Mouse (Mus musculus): ENCODE results near the gene Dnajc11. TPM values are rescaled to one million over a fixed set of nuclear protein-coding genes. Genes with fewer than 3 reads are reported as not detected.

Dnajc11 gene
- polyA plus RNA-seq, 1 experiment from 2014 or later = 121 TPM

GRCm38 (mm10) chr4:152026751-152027508, 93.4 kb downstream of the Dnajc11 start:
- Histone ChIP-seq H3K27ac (peak overlapping the region; percentile 92), H3K9me3 (replicated peaks) (no peaks in the 10 kb centered on the region), H3K4me3 (peak overlapping the region; percentile 94), H3K27me3 (ENCODE audit: low read depth, poor library complexity, severe bottlenecking) (peaks cover 5% of the 10 kb centered on the region; the same call in 1 of the 2 replicates), H3K4me1 (peaks cover 53% of the 10 kb centered on the region), H3K36me3 (peaks cover 45% of the 10 kb centered on the region)
- WGBS = 4% methylated on average over 41 of the region's 41 CpGs
- no peak for DNase-seq (ENCODE audit: low spot score)

- H3K27ac ChIP-seq = peak within 1 kb of the TSS; percentile 92
- DNase-seq (ENCODE audit: low spot score) = peak; percentile 93
- H3K4me1 ChIP-seq = peaks cover 58% of the 10 kb centered on the region
- peaks cover 39% of the 10 kb centered on the region for H3K36me3 ChIP-seq
- peaks cover 11% of the 10 kb centered on the region for H3K27me3 ChIP-seq (ENCODE audit: low read depth, poor library complexity, severe bottlenecking)
- 0% methylated on average over 35 of the region's 35 CpGs for WGBS
- peak within 1 kb of the TSS; percentile 94 for H3K4me3 ChIP-seq
- H3K9me3 ChIP-seq (replicated peaks) = no peaks in the 10 kb centered on the region
Measured at GRCm38 (mm10) chr4:152027524-152027923, 94.0 kb downstream of the Dnajc11 start, which contains the start of gene Zbtb48. Gene Zbtb48 (minus strand): TSS chr4:152027671.

GRCm38 (mm10) chr4:152028456-152028855, 95.0 kb downstream of the Dnajc11 start:
- Histone ChIP-seq H3K27ac (no peak overlapping the region), H3K4me3 (peak overlapping the region; percentile 94), H3K9me3 (replicated peaks) (no peaks in the 10 kb centered on the region), H3K27me3 (ENCODE audit: low read depth, poor library complexity, severe bottlenecking) (peaks cover 12% of the 10 kb centered on the region), H3K36me3 (peaks cover 30% of the 10 kb centered on the region), H3K4me1 (peaks cover 59% of the 10 kb centered on the region)
- 61% methylated on average over 15 of the region's 15 CpGs for WGBS
- DNase-seq (ENCODE audit: low spot score) = no peak

- WGBS = 58% methylated on average over 5 of the region's 5 CpGs
- Histone ChIP-seq H3K27ac (no peak overlapping the region), H3K4me3 (no peak overlapping the region; the same call in 1 of the 2 replicates), H3K27me3 (ENCODE audit: low read depth, poor library complexity, severe bottlenecking) (peaks cover 12% of the 10 kb centered on the region), H3K36me3 (peaks cover 24% of the 10 kb centered on the region), H3K9me3 (replicated peaks) (no peaks in the 10 kb centered on the region), H3K4me1 (peaks cover 58% of the 10 kb centered on the region)
- DNase-seq (ENCODE audit: low spot score) = no peak
Measured at GRCm38 (mm10) chr4:152029087-152029486, 95.6 kb downstream of the Dnajc11 start.

DNA sequence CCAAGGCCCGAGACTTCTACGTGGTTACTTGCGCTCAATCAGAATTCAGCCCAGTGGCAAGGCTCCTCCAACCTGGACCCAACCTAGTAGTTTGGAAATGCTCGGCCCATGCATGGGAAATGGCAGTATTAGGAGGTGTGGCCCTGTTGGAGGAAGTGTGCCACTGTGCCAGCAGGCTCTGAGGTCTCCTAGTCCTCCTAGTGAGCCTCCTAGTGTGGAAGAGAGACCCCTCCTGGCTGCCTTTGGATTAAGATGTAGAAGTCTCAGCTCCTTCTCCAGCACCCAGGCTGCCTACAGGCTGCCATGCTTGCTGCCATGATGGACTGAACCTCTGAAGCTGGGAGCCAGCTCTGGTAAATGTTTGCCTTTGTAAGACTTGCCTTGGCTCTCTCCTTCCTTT, 96.5 kb downstream of the Dnajc11 start:
- no peak for DNase-seq (ENCODE audit: low spot score)
- peaks cover 15% of the 10 kb centered on the region for H3K36me3 ChIP-seq
- H3K27me3 ChIP-seq (ENCODE audit: low read depth, poor library complexity, severe bottlenecking) = peaks cover 12% of the 10 kb centered on the region
- H3K27ac ChIP-seq = no peak overlapping the region
- no peaks in the 10 kb centered on the region for H3K9me3 ChIP-seq (replicated peaks)
- 84% methylated on average over 4 of the region's 4 CpGs for WGBS
- no peak overlapping the region for H3K4me3 ChIP-seq
- H3K4me1 ChIP-seq = peaks cover 49% of the 10 kb centered on the region

Other genes starting within 250 kb of the Dnajc11 start
- 94.3 and 102 TPM in 2 replicates for gene Camta1, start 71.8 kb upstream of the Dnajc11 start, polyA plus RNA-seq (2016; fragmentation: Nextera tagmentation; extraction: Ambion mirVana)
- gene Thap3, start 55.3 kb downstream of the Dnajc11 start, polyA plus RNA-seq (2016; fragmentation: Nextera tagmentation; extraction: Ambion mirVana) = 36.0 and 43.1 TPM in 2 replicates
- 26.9 and 33.4 TPM in 2 replicates for gene Phf13, start 62.6 kb downstream of the Dnajc11 start, polyA plus RNA-seq (2016; fragmentation: Nextera tagmentation; extraction: Ambion mirVana)
- 9.7 and 10.6 TPM in 2 replicates for gene Klhl21, start 75.1 kb downstream of the Dnajc11 start, polyA plus RNA-seq (2016; fragmentation: Nextera tagmentation; extraction: Ambion mirVana)
- gene Zbtb48, start 94.0 kb downstream of the Dnajc11 start, polyA plus RNA-seq (2016; fragmentation: Nextera tagmentation; extraction: Ambion mirVana) = 24.5 and 26.5 TPM in 2 replicates
- 0.35 and 0.65 TPM in 2 replicates for gene Tas1r1, start 104.9 kb downstream of the Dnajc11 start, polyA plus RNA-seq (2016; fragmentation: Nextera tagmentation; extraction: Ambion mirVana)
- gene Nol9, start 105.6 kb downstream of the Dnajc11 start, polyA plus RNA-seq (2016; fragmentation: Nextera tagmentation; extraction: Ambion mirVana) = 52.1 and 54.1 TPM in 2 replicates
- 9.5 and 13.3 TPM in 2 replicates for gene Plekhg5, start 138.8 kb downstream of the Dnajc11 start, polyA plus RNA-seq (2016; fragmentation: Nextera tagmentation; extraction: Ambion mirVana)
- 0.67 and 0.75 TPM in 2 replicates for gene Tnfrsf25, start 182.2 kb downstream of the Dnajc11 start, polyA plus RNA-seq (2016; fragmentation: Nextera tagmentation; extraction: Ambion mirVana)
- gene Espn, start 218.7 kb downstream of the Dnajc11 start, polyA plus RNA-seq (2016; fragmentation: Nextera tagmentation; extraction: Ambion mirVana) = 2.9 and 3.2 TPM in 2 replicates
- gene Hes2, start 225.2 kb downstream of the Dnajc11 start, polyA plus RNA-seq (2016; fragmentation: Nextera tagmentation; extraction: Ambion mirVana) = not detected in 2 replicates
- gene Acot7, start 244.4 kb downstream of the Dnajc11 start, polyA plus RNA-seq (2016; fragmentation: Nextera tagmentation; extraction: Ambion mirVana) = 34.8 and 36.7 TPM in 2 replicates

Measured in limb, embryonic 10.5 days (tissue).